Mouse (Mus musculus) Patski (cell line): ENCODE measurements around the gene Col4a3. TPM values are rescaled to one million over a fixed set of nuclear protein-coding genes. Genes with fewer than 3 reads are reported as not detected.

ENCODE experiments used
- ATAC-seq: fragments of 100-300 bp; one replicate; pipeline ENCODE4 v1.8.0; 2021
- CTCF ChIA-PET: fragments of 350-600 bp; sonication (Branson Sonifier 250); formaldehyde crosslinking; loops from one replicate; lab custom pipeline; 2022; ENCODE audit warnings: inconsistent platforms; lab: Charles Lee
- POLR2A ChIA-PET: fragments of 350-600 bp; sonication (Branson Sonifier 250); formaldehyde crosslinking; loops from one replicate; lab custom pipeline; 2022; ENCODE audit warnings: antibody characterized with exemption, inconsistent platforms; lab: Charles Lee
- DNase-seq: peaks from one replicate; pipeline ENCODE4 v3.0.0-alpha.2; 2011; ENCODE audit warnings: low read depth, low spot score
- H3K27me3 ChIP-seq: fragments of 371-371 bp; one replicate; pipeline ENCODE4 v1.5.1; 2021
- CTCF ChIP-seq: fragments of 100-300 bp; IDR thresholded peaks from one replicate; pipeline ENCODE4 v1.5.1; 2021
- in situ Hi-C: fragments of 300-500 bp; cut with MboI; formaldehyde crosslinking; loops from 3 replicates; pipeline ENCODE4 v1.11.1; 2018; ENCODE audit warnings: low pct_unique_long_range_greater_than_20kb, mixed read lengths
- polyA plus RNA-seq: library from polyadenylated mRNA; unstranded; gene quantifications from one replicate; pipeline ENCODE4 v1.2.3, GENCODE M21; 2021

Gene Col4a3
- polyA plus RNA-seq, 1 experiment from 2014 or later, result 70.1 TPM

DNA sequence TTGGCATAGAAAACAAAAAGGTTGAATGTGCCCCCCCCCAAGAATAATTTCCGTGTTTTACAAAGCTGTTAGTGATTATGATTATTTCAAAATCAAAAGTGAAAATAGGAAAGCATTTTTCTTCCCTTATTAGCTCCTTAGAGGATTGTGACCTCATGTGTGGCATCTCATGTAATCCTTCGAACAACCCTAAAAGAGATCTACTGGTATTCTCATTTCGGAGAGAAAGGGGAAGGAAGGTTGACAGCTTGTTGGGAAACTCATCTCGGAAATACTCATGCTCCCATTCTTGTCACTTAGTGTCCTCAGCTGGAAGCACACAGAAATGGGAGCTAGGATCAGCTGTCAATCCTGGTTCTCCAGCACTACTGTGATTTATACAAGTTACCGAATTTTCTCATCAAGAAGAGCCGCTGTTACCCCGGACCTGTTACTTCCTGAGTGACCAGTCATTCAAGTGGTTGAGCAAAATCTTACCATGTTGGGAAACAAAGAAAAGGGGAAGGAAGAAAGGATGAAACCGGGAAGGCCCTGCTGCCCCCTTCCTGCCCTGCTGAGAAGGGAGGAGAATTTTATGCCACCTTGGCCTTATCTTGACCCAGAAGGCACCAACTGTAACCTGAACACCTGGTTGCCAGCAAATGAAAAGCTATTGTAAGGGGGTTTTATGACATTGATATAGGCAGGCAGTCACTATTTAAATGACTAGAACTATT, 174.9 kb downstream of the Col4a3 start:
- CTCF ChIA-PET, result interaction anchor here (1.0 to 1.1 kb wide), 2 partner anchors 13 to 17 kb away, joined by 3 to 4 read pairs; no protein-coding TSS in a partner anchor
- DNase-seq (no peak), ATAC-seq (no peak)
- H3K27me3 ChIP-seq, result no peaks in the 10 kb centered on the region
- POLR2A ChIA-PET, result interaction anchor here (0.6 kb wide), 1 partner anchor 598 kb away, joined by 3 read pairs; no protein-coding TSS in a partner anchor
- no peak for TF ChIP-seq CTCF
- in situ Hi-C loops, result no loop called here

DNA sequence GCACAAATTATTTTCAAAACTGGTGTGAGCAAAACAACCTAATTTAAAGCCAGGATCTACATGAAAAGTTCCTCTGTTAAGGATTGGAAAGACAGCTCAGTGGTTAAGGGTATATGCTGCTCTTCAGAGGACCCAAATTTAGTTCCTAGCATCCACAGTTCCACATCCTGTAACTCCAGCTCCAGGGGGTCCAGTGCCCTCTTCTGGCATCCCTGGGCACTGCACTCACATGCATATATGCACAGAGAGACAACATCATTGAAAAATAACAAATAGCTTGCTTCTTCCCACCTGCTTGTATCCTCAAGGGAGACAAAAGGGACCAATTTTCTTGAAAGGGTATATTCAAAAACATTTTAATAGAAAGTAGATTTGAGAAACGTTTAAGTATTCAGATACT, 175.6 kb downstream of the Col4a3 start:
- CTCF ChIA-PET, result no interaction called here
- TF ChIP-seq CTCF, result peak; percentile 57
- no peaks in the 10 kb centered on the region for H3K27me3 ChIP-seq
- no peak for DNase-seq
- POLR2A ChIA-PET, result no interaction called here
- ATAC-seq, result no peak
- in situ Hi-C loops, result no loop called here

DNA sequence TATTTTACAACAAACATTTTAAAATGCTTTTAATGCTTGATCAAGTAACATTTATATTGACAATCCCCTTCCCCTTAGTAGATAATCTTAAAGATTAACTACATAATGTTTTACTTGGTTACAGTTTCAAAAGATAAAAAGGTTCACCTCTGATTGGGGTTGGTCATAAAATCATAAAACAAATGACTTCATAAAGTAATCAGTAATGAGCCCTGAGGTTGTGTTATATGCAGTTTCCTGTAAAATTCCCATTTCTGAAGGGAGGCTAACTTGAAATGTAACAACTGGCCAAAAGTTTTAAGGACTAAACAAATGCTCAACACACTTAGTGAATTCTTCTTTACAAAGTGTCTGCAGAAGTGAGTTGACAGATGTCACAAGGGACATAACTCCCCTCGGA, 179.5 kb downstream of the Col4a3 start:
- DNase-seq (no peak), ATAC-seq (no peak)
- CTCF ChIA-PET, result interaction anchor here (0.6 to 0.7 kb wide), 2 partner anchors 49 to 72 kb away, joined by 3 read pairs; no protein-coding TSS in a partner anchor
- no peaks in the 10 kb centered on the region for H3K27me3 ChIP-seq
- TF ChIP-seq CTCF, result no peak
- POLR2A ChIA-PET, result no interaction called here
- in situ Hi-C loops, result no loop called here

DNA sequence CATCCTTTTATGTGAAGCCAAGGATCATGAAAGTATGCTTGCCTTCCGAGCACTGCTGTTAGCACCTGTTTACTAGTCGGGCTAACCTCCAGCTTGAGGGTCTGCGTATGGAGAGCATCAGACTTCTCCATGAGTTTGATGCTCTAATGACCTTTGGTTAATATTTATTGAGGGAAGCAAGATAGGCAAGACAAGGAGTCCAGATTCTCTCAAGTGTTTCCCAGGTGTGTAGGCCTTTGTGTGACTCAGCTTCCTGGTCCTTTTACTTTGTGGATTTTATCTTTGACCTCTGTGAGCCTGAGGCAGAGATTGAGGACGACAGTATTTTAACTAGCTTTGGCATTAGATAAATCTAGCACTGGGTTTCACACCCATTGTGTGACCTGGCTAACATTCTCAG, 179.9 kb downstream of the Col4a3 start:
- DNase-seq (no peak), ATAC-seq (no peak)
- TF ChIP-seq CTCF, result no peak
- ChIA-PET CTCF (no interaction called here), POLR2A (no interaction called here)
- no peaks in the 10 kb centered on the region for H3K27me3 ChIP-seq
- in situ Hi-C loops, result no loop called here

DNA sequence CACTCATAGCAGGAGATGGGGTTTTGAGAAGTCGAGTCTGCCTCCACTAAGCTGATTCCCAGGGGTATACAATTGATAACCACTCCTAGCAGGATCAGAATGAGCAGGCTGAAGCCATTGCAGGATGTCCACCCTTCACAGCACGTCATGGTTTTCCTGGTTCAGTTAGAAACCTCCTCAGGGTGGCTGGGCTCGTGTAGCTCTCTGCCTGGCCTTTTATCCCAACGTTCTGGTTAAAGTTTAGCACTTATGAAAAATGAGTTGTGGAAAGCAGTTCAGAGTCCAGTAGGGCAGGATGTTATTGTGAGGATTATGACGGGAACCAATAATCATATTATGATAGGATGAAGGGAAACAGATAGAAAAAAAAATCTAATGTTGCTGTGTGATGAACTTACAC, 181.5 kb downstream of the Col4a3 start, which contains the start of gene Tm4sf20:
TSS of gene Tm4sf20 (minus strand) at position 193 of the 400 bp plus-strand sequence.
- no peak for TF ChIP-seq CTCF
- ATAC-seq (no peak), DNase-seq (no peak)
- no peaks in the 10 kb centered on the region for H3K27me3 ChIP-seq
- in situ Hi-C loops, result no loop called here
- POLR2A ChIA-PET, result no interaction called here
- CTCF ChIA-PET, result no interaction called here

DNA sequence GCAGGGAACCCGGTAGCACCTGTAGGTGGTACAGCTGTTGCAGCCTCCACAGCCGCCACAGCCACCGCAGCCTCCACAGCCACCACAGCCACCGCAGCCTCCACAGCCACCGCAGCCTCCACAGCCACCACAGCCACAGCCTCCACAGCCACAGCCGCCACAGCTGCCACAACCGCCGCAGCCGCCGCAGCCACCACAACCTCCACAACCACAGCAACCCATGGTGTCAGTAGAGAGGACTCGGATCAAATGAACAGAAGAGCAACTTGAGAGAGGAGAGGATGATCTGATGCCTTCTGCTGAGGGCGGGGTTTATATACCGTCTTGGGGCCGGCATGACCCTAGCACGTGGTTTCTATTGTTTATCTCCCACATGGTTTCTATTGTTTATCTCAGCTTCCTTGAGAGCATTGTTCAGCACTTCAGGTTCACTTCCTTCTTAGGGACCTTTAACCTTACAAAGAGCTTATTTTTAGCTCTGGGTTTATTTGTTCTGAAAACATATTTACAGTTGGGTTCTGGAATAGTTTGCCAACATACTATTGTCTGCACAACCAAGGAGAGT, 184.4 kb downstream of the Col4a3 start, which contains the start of gene Gm47791:
TSS of gene Gm47791 (minus strand) at position 222 of the 565 bp plus-strand sequence.
- no peak for ATAC-seq
- H3K27me3 ChIP-seq, result no peaks in the 10 kb centered on the region
- ChIA-PET POLR2A (no interaction called here), CTCF (no interaction called here)
- in situ Hi-C loops, result no loop called here
- no peak for TF ChIP-seq CTCF
- no peak for DNase-seq

Other genes starting within 250 kb of the Col4a3 start
- gene Col4a4, start 72 bp upstream of the Col4a3 start, polyA plus RNA-seq, result 43.2 TPM
- 219 TPM for gene Mff, start 138.0 kb downstream of the Col4a3 start, polyA plus RNA-seq
- 0.06 TPM for gene Tm4sf20, start 181.5 kb downstream of the Col4a3 start, polyA plus RNA-seq
- not detected for gene Gm47791, start 184.3 kb downstream of the Col4a3 start, polyA plus RNA-seq